Mouse (Mus musculus): ENCODE results near the gene Usp51. TPM values are rescaled to one million over a fixed set of nuclear protein-coding genes. Genes with fewer than 3 reads are reported as not detected.
A peak's percentile ranks its signal among the peaks of the same experiment; 100 is the strongest.
"Not testable (repeated sequence)": the region's sequence is repeated elsewhere in the genome, so short reads cannot be mapped to it uniquely, and the experiment has no call there.

Usp51 gene
- 1 to 10 TPM; 2.4 to 3.0 TPM for total RNA-seq (2021)

DNA sequence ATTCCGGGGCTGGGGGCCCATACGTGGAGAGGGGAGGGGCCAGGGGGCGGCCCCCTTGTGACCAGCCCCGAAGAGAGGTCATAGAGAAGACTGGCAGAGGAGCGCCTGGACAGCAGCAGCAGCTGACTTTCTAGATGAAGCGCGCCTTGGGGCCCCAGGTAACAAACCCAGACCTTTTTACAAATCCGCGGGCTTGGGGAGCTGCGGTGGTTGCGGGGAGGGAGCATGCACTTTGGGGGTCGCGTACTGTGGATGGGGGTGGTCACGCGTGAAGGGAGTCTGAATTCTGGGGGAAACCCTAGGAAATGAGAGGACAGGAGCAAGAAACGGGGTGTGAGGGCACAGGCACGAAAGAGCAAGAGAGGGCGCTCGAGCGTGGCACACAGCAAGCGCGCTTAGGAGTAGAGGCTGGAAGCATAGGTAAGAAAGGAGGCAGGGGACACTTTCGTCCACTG, at the start of gene Usp51:
Gene Usp51, plus strand, starts transcription at position 83 of the 455 bp plus-strand sequence.
- DNase-seq (ENCODE audit: extremely low spot score in 1 of 2, low spot score in 1 of 2): peak; percentile 17 to 22

DNA sequence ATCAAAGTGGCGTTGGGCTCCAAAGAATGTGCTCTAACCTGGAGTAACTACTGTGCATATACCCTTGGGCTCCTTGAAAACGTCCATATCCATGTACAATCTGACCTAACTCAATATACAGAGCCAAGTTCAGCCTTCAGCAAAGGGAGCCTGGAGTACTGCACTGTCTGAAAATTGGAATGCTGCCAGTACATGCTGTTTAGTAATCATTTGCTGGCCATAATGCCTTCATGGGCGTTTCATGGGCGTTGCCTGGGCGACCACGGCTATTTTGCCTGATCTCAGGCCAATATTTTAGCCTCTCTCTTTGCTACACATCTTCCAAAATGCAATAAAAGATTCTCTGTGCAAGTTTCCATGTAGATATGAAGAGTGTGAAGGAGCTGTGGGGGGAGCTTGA, 36.7 kb upstream of the Usp51 start:
- DNase-seq (ENCODE audit: extremely low spot score in 1 of 2, low spot score in 1 of 2): no peak

DNA sequence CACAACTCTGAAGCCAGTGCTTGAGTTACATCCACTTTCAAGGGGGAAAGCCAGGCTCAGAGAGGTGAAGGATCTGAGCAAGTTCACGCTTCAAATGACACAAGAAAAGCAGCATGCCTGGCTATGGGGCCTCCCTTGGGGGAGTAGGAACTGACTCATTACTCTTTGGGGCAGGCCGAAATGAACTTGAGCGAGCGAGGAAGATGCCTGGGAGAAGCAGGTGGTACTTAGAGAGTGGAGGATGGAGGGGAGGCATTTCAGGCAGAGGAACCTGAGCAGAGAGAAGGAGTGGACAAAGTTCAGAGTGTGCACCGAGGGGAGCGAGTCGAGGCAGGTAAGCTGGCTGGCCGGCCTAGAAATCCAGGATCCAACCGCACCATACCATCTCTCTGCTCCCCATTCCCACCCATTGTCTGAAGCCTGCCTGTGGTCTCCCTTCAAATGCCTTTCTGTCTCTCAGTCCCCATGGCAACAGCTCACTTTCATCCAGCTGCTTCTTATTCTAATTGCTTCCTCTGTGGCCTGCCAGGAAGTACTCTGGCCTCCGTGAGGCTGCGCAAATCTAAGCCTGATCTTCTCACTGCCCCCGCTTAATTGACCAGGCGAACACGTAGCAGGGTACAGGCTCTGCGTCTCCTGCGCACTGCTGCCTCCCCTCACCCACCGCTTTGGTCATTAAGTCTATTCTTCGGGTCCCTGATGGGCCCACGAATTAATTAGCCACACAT, 32.6 kb upstream of the Usp51 start:
- not testable (repeated sequence) for DNase-seq (ENCODE audit: extremely low spot score in 1 of 2, low spot score in 1 of 2)

DNA sequence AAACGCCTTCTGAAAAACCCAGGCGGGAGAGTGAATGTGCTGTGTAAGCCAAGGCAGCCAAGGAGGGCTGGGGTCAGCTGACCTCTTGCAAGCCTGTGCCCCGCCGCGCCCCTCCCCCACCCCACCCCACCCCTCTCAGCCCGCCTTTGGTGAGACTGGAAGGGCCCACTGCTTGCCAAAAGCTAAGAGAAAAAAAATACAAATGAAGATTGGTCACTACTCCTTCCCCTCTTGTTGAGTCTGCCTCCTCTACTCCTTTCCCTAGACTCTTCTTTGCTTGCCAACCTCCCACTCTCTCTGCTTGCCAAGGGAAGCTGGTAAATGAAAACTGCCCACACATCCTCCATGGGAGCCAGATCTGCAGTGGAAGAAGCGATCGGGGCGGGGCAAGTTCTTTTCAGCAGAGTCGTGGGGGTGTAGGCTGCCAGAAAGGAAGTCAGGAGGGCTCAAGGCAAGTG, 32.0 kb upstream of the Usp51 start:
- peak; percentile 27 to 33 for DNase-seq (ENCODE audit: extremely low spot score in 1 of 2, low spot score in 1 of 2)

DNA sequence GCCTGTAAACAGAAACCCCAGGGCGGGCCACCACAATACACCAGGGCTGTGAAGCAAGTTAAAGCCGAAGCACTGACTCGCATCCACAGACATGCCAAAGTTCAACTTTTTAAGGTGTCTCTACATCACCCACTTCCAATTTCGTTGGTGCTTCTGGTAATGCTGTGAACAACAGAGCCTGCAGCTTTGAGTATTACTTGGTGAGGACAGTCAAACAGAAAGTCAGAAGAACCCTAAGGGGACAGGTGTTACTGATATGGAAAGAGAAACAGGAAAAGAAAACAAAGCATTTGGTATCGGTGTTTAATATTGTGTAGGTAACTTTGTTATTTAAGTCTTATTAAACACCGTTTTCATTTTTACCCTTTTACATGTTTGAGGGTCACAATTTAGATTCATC, 29.7 kb upstream of the Usp51 start:
- DNase-seq (ENCODE audit: extremely low spot score in 1 of 2, low spot score in 1 of 2): no peak

DNA sequence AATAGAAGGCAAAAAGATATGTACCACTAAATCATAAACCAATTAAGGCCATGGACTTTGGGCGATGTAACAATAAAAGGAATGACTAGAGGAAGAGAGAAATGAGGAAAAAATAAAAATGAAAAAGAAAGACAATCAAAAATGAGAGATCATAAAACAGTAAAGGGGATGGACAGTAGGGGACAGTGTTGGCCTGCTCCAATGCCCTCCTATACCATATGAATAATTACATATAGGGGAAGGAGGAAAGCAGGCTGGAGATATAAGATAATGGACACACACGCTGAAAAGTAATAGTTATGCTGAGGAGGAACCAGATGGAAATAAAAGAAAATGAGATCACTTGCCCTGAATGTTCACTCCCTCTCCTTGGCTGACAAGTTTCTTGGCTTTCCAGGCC, 21.3 kb upstream of the Usp51 start:
- no peak for DNase-seq (ENCODE audit: extremely low spot score in 1 of 2, low spot score in 1 of 2)

DNA sequence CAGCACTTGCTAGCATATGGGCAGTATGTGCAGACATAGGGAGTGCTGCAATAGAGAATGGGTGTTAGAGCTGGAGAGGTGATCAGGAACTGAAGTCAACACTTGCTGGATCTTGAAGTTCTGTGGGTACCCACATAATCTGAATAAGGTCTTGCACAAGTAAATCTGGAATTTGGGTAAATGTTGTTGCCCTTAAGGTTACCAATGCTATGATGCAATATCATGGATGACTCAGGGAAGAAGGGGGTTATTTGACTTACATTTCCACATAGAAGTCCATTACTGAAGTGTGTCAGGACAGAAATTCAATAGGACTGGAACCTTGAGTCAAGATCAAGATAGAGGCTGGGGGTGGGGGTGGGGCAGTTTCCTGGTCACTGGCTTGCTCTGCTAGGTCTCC, 16.4 kb upstream of the Usp51 start:
- DNase-seq (ENCODE audit: extremely low spot score in 1 of 2, low spot score in 1 of 2): not testable (repeated sequence)

DNA sequence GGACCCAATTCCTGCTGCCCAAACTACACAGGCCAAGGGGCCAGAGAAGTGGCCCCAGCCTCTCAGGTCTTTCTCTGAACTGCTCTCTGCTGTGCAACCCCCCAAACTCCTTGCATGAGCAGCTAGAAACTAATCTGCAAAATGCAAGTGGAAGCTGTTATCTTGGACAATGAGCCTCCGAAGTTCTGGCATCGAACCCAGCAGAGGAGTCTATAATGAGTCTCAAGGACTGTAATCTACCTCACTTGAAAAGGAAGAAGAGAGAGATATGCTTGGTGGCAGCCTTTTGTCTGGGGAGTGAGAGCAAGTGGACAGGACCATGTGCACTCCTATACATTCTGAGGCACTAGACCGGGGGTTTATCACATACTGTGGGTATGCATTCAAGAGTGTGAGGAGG, 10.2 kb upstream of the Usp51 start:
- not testable (repeated sequence) for DNase-seq (ENCODE audit: extremely low spot score in 1 of 2, low spot score in 1 of 2)

DNA sequence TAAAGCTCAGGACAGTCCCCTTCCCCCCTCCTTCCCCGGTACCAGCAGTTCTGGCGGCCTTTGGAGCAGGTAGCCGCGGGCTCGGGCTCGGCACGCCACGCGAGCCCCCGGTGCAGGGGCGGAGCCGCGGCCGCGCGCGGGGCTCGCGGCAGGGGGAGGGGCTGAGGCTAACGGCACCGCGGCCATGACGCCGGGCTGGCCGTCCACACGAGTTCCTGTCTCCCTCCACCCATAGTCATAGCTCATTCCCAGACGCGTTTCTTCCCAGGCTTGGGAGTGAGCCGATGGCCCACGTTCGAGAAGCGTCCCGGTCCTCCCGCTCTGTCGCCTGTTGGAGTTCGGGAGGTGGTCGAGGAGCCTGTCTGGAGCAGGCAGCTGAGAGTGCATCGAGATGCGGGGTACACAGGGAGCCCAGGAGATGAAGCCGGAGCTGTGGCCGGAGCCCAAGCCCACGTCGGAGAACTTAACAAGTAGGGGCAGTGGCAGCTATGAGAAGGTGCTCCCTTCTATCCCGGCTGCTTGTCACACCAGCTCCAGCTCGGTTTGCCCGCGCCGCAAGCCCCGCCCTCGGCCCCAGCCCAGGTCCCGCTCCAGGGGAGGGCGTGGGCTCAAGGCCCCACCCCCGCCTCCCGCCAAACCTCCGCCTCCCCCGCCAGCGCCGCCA, 884 bp downstream of the Usp51 start:
- DNase-seq (ENCODE audit: extremely low spot score in 1 of 2, low spot score in 1 of 2): peak; percentile 26 to 31

DNA sequence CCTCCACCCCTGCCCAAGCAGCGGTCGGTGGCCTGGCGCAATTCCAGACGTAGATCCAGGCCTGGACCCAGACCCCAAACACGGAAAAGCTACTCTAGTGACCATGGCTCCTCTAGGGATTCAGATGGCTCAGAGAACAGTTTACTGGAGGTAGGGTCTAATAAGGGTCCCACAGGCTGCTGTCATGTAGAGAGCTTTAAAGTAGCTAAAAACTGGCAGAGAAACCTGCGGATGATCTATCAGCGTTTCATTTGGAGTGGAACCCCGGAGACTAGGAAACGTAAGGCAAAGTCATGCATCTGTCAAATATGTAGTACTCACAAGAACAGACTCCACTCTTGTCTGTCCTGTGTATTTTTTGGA, 1.4 kb downstream of the Usp51 start:
- DNase-seq (ENCODE audit: extremely low spot score in 1 of 2, low spot score in 1 of 2): no peak

DNA sequence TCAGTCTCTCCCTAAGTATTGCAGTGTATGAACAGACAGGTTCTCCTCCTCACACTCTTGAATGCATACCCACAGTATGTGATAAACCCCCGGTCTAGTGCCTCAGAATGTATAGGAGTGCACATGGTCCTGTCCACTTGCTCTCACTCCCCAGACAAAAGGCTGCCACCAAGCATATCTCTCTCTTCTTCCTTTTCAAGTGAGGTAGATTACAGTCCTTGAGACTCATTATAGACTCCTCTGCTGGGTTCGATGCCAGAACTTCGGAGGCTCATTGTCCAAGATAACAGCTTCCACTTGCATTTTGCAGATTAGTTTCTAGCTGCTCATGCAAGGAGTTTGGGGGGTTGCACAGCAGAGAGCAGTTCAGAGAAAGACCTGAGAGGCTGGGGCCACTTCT, 19.0 kb downstream of the Usp51 start:
- DNase-seq (ENCODE audit: extremely low spot score in 1 of 2, low spot score in 1 of 2): not testable (repeated sequence)

DNA sequence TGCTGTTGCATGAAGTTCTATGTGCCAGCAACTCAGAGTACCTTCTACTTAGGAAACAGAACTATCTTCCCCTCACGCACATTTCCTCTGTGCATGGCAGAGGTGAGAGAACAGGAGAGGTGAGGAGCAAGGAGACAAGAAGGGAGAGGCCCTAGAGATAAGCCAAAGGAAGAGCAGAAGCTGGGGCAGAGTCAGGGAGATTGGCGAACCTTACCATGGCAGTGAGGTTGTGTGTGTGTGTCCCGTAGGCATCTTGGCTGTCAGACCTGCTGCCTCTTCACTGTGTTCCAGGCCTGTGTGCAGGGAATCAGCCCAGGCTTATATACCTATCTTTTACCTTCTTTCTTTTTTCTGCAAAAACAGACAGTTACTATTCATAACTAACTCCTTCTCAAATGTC, 19.4 kb downstream of the Usp51 start:
- DNase-seq (ENCODE audit: extremely low spot score in 1 of 2, low spot score in 1 of 2): not testable (repeated sequence)

DNA sequence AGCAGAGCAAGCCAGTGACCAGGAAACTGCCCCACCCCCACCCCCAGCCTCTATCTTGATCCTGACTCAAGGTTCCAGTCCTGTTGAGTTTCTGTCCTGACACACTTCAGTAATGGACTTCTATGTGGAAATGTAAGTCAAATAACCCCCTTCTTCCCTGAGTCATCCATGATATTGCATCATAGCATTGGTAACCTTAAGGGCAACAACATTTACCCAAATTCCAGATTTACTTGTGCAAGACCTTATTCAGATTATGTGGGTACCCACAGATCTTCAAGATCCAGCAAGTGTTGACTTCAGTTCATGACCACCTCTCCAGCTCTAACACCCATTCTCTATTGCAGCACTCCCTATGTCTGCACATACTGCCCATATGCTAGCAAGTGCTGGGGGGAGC, 25.3 kb downstream of the Usp51 start:
- not testable (repeated sequence) for DNase-seq (ENCODE audit: extremely low spot score in 1 of 2, low spot score in 1 of 2)

DNA sequence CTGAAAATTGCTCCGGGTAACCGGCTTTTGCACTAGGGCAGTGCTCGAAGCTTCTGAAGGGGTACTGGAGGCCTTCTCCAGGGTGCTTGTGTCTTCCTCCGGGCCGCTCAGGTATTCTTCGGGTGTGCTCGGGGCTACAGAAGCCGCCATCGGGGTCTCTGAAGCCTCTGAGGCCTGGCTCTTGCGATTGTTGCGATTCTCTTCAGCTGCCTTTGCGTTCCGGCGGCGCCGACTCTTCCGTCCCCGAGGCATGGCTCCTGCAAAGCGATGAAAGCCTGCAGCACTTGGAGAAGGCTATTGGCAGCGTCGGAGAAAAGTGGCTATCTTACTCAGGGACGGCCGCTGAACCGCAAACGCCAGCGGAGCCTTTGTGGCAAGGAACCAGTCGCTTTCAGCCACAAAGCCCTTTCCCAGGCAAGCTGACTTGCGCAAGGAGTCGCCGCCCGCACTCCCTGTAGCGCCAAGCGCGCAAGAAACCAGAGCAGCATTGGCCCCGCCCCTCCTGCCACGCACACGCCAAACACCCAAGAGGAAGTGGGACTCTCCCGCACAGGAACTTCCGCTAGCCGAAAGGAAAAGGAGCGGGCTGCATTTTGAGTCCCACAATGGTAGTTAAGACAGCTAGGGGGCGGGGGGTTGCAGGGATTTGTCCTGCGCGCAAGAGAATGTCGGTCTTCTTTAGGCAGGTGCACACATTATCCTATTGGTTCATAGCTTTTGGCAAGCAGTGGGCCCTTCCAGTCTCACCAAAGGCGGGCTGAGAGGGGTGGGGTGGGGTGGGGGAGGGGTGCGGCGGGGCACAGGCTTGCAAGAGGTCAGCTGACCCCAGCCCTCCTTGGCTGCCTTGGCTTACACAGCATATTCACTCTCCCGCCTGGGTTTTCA, 31.1 kb downstream of the Usp51 start, which contains the start of gene Mageh1:
Gene Mageh1, minus strand, starts transcription at position 489 of the 885 bp plus-strand sequence.
- DNase-seq (ENCODE audit: extremely low spot score in 1 of 2, low spot score in 1 of 2): peak; percentile 63 to 70

DNA sequence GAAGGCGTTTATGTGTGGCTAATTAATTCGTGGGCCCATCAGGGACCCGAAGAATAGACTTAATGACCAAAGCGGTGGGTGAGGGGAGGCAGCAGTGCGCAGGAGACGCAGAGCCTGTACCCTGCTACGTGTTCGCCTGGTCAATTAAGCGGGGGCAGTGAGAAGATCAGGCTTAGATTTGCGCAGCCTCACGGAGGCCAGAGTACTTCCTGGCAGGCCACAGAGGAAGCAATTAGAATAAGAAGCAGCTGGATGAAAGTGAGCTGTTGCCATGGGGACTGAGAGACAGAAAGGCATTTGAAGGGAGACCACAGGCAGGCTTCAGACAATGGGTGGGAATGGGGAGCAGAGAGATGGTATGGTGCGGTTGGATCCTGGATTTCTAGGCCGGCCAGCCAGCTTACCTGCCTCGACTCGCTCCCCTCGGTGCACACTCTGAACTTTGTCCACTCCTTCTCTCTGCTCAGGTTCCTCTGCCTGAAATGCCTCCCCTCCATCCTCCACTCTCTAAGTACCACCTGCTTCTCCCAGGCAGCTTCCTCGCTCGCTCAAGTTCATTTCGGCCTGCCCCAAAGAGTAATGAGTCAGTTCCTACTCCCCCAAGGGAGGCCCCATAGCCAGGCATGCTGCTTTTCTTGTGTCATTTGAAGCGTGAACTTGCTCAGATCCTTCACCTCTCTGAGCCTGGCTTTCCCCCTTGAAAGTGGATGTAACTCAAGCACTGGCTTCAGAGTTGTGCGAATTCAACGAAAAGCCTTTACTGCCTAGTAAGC, 31.9 kb downstream of the Usp51 start:
- not testable (repeated sequence) for DNase-seq (ENCODE audit: extremely low spot score in 1 of 2, low spot score in 1 of 2)

Other genes with a start within 250 kb of the Usp51 start
- 100 to 1,000 TPM; 105 to 113 TPM for gene Shroom2, start 237.0 kb upstream of the Usp51 start, total RNA-seq (2021)
- gene Gpr143, start 224.5 kb upstream of the Usp51 start, total RNA-seq (2021): under 1 TPM in 1 of 2 experiments, not detected in 1; 0.27 TPM
- 10 to 100 TPM; 59.4 to 61.2 TPM for gene Mageh1, start 31.1 kb downstream of the Usp51 start, total RNA-seq (2021)
- under 1 TPM; 0.49 to 0.61 TPM for gene Foxr2, start 112.3 kb downstream of the Usp51 start, total RNA-seq (2021)
- 100 to 1,000 TPM in 1 of 2 experiments, 10 to 100 TPM in 1; 96.5 to 100 TPM for gene Rragb, start 133.5 kb downstream of the Usp51 start, total RNA-seq (2021)
- gene Klf8, start 231.0 kb downstream of the Usp51 start, total RNA-seq (2021): 1 to 10 TPM; 2.8 to 3.7 TPM